Mouse (Mus musculus) midbrain, embryonic 14.5 days (tissue): ENCODE measurements around the gene Daxx. TPM values are rescaled to one million over a fixed set of nuclear protein-coding genes. Genes with fewer than 3 reads are reported as not detected.

Experiments used
- ATAC-seq: fragments of 200-750 bp; cut with Nextera tagmentation; 2 replicates; pipeline ENCODE4 v1.8.0; 2017; ENCODE audit warnings: moderate number of reproducible peaks, moderate library complexity; ENCODE audit not compliant: low FRiP score, low TSS enrichment
- DNase-seq: peaks from one replicate; pipeline ENCODE4 v3.0.0-alpha.2; 2015
- H3K27ac ChIP-seq: fragments of 300-500 bp; sonication (generic); replicated peaks from 2 replicates; pipeline ENCODE4 v1.5.1; 2014; ENCODE audit warnings: mild to moderate bottlenecking, low read depth, low read length, moderate library complexity
- H3K27me3 ChIP-seq: fragments of 300-500 bp; sonication (generic); 2 replicates; pipeline ENCODE4 v1.6.1; 2014; ENCODE audit warnings: low read length, control low read depth, mixed read lengths; ENCODE audit not compliant: control insufficient read depth, insufficient read depth
- H3K36me3 ChIP-seq: fragments of 300-500 bp; sonication (generic); 2 replicates; pipeline ENCODE4 v1.6.1; 2014; ENCODE audit warnings: low read length, control low read depth; ENCODE audit not compliant: control insufficient read depth, insufficient read depth
- H3K4me1 ChIP-seq: fragments of 300-500 bp; sonication (generic); 2 replicates; pipeline ENCODE4 v1.6.1; 2014; ENCODE audit warnings: mild to moderate bottlenecking, antibody characterized with exemption, low read length, control low read depth; ENCODE audit not compliant: control insufficient read depth, insufficient read depth
- H3K4me2 ChIP-seq: fragments of 300-500 bp; sonication (generic); 2 replicates; pipeline ENCODE4 v1.6.1; 2014; ENCODE audit warnings: mild to moderate bottlenecking, low read length, moderate library complexity
- H3K4me3 ChIP-seq: fragments of 300-500 bp; sonication (generic); replicated peaks from 2 replicates; pipeline ENCODE4 v1.5.1; 2014; ENCODE audit warnings: low read depth, low read length
- H3K9ac ChIP-seq: fragments of 300-500 bp; sonication (generic); replicated peaks from 2 replicates; pipeline ENCODE4 v1.6.1; 2014; ENCODE audit warnings: mild to moderate bottlenecking, low read length, moderate library complexity
- H3K9me3 ChIP-seq: fragments of 300-500 bp; sonication (generic); 2 replicates; pipeline ENCODE4 v1.6.1; 2016; ENCODE audit warnings: low read length, control low read depth, mixed read lengths; ENCODE audit not compliant: control insufficient read depth
- WGBS: fragments of 180-500 bp; shearing (Covaris S2); extraction: QIAGEN DNeasy Blood & Tissue Kit; methylation state at CpG from one replicate; pipeline ENCODE4 v1.1.7; 2014; 5-methylcytosine and 5-hydroxymethylcytosine counted together
- polyA plus RNA-seq: library from polyadenylated mRNA; unstranded; fragments of >200 nt; fragmentation: Nextera tagmentation; extraction: Ambion mirVana; gene quantifications from 2 replicates; pipeline ENCODE4 v1.2.1, GENCODE M21; 2014

The Daxx gene
- polyA plus RNA-seq, 1 experiment from 2014 or later, result 44.6 TPM

DNA sequence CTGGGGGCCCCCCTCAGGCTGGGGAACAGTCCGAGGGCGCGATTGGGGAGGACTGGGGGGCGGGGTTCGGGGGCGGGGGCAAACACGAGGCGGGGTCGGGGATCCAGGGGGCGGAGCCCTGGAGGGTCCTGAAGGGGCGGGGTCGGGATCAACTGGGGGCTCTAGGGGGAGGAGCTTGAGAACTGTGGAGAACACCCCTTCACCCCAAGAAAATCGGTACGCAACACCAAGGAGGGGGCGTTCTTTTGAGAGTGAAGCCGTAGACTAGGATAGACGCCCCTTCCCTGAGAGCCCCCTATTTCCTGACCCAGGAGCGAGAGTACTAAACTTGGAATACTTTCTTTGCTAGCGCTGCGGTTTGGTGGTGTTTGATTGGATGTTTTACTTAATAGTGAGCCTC, 7.1 kb downstream of the Daxx start:
- WGBS, result under 1% methylated on average over 18 of the region's 20 CpGs
- ATAC-seq (peak; percentile 40), DNase-seq (no peak)
- Histone ChIP-seq H3K9ac (peak overlapping the region; percentile 50; the same call in 1 of the 2 replicates), H3K4me3 (peak overlapping the region; percentile 49), H3K27me3 (no peaks in the 10 kb centered on the region), H3K27ac (peak overlapping the region; percentile 81), H3K4me2 (peak overlapping the region; percentile 65), H3K4me1 (peaks cover 29% of the 10 kb centered on the region), H3K9me3 (no peaks in the 10 kb centered on the region), H3K36me3 (peaks cover 40% of the 10 kb centered on the region)

DNA sequence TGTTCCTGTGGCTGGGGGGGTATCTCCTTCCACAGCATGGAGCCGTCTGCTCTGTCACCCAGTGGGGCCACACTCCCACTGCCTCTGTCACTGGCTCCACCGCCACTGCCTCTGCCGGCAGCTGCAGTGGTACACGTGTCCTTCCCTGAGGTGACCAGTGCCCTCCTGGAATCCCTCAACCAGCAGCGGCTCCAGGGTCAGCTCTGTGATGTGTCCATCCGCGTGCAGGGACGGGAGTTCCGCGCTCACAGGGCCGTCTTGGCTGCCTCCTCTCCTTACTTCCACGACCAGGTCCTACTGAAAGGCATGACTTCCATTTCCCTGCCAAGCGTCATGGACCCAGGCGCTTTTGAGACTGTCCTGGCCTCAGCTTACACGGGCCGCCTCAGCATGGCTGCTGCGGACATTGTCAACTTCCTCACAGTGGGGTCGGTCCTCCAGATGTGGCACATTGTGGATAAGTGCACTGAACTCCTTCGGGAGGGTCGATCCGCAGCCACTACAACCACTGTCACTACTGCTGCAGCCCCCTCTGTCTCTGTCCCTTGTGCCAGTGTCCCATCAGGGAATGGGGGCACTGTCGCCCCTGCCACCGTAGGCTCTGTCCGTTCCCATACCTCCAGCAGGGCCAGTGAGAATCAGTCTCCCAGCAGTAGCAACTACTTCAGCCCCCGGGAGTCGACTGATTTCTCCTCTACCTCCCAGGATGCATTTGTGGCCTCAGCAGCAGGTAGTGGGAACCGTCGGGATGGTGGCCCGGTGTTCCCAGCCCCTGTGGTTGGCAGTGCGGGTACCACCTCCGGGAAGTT, 7.8 kb downstream of the Daxx start:
- H3K27ac ChIP-seq, result no peak overlapping the region
- no peaks in the 10 kb centered on the region for H3K9me3 ChIP-seq
- H3K27me3 ChIP-seq, result no peaks in the 10 kb centered on the region
- peaks cover 29% of the 10 kb centered on the region for H3K4me1 ChIP-seq
- 70% methylated on average over 31 of the region's 31 CpGs for WGBS
- H3K4me2 ChIP-seq, result peak overlapping the region; percentile 65
- no peak overlapping the region; the same call in 1 of the 2 replicates for H3K9ac ChIP-seq
- ATAC-seq (no peak), DNase-seq (no peak)
- peaks cover 32% of the 10 kb centered on the region for H3K36me3 ChIP-seq
- peak overlapping the region; percentile 49 for H3K4me3 ChIP-seq

DNA sequence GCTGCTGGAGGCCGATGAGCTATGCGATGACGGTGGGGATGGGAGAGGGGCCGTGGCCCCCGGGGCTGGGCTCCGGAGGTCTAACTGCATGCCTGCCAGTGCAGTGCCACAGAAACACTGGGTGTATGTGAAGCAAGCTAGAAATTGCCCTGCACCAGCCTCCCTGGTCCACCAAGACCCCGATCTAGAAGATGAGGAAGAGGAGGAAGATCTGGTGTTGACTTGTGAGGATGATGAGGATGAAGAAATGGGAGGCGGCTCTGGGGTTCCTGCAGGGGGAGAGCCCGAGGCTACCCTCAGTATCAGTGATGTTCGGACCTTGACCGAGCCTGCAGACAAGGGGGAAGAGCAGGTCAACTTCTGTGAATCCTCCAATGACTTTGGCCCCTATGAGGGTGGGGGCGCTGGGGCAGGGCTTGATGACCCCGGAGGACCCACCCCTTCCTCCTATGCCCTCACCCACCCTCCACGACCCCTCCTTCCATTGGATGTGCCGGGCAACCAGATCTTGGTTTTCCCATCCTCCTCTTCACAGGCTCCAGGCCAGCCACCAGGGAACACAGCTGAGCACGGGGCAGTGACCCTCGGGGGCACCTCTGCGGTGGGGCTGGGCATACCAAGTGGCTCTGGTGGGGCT, 8.6 kb downstream of the Daxx start:
- no peak overlapping the region for H3K4me3 ChIP-seq
- H3K4me1 ChIP-seq, result peaks cover 29% of the 10 kb centered on the region
- 0 out of 2 replicates have a peak overlapping the region, but pooled peaks have one; percentile 5 for H3K4me2 ChIP-seq
- H3K9ac ChIP-seq, result no peak overlapping the region
- no peak overlapping the region for H3K27ac ChIP-seq
- H3K36me3 ChIP-seq, result peaks cover 27% of the 10 kb centered on the region
- H3K9me3 ChIP-seq, result no peaks in the 10 kb centered on the region
- no peaks in the 10 kb centered on the region for H3K27me3 ChIP-seq
- 86% methylated on average over 18 of the region's 18 CpGs for WGBS
- ATAC-seq (no peak), DNase-seq (no peak)

DNA sequence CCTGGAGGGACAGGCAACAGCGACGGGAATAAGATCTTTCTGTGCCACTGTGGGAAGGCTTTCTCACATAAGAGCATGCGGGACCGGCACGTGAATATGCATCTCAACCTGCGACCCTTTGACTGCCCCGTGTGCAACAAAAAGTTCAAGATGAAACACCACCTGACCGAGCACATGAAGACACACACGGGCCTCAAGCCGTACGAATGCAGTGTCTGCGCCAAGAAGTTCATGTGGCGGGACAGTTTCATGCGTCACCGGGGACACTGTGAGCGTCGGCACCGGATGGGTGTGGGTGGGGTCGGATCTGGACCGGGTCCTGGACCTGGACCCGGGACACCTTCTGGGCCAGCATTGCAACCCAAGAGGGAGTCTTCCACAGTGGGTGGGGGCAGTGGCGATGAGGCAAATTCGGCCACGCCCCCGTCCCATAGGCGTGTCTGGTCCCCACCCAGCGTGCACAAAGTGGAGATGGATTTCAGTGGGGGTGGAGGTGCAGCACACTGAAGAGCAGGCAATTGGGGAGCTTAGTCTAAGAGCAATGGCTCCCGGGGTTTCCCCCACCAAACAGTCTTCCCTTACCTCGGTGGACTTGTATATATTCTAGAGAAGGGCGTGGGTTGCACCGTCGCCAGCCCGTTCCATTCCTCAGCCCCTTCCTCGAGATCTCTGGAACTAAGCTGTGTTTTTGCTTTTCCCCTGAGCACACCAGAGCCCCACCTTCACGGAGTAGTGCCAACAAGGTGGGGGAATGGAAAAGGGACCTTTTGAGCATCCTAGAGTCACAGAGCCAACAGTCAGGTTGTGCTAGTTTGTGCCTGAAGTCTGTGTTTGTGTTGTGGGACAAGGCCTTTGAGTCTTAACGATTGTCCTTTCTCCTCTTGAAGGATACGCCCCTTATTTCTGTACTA, 9.3 kb downstream of the Daxx start:
- 65% methylated on average over 37 of the region's 37 CpGs for WGBS
- no peak for DNase-seq
- H3K9ac ChIP-seq, result no peak overlapping the region

DNA sequence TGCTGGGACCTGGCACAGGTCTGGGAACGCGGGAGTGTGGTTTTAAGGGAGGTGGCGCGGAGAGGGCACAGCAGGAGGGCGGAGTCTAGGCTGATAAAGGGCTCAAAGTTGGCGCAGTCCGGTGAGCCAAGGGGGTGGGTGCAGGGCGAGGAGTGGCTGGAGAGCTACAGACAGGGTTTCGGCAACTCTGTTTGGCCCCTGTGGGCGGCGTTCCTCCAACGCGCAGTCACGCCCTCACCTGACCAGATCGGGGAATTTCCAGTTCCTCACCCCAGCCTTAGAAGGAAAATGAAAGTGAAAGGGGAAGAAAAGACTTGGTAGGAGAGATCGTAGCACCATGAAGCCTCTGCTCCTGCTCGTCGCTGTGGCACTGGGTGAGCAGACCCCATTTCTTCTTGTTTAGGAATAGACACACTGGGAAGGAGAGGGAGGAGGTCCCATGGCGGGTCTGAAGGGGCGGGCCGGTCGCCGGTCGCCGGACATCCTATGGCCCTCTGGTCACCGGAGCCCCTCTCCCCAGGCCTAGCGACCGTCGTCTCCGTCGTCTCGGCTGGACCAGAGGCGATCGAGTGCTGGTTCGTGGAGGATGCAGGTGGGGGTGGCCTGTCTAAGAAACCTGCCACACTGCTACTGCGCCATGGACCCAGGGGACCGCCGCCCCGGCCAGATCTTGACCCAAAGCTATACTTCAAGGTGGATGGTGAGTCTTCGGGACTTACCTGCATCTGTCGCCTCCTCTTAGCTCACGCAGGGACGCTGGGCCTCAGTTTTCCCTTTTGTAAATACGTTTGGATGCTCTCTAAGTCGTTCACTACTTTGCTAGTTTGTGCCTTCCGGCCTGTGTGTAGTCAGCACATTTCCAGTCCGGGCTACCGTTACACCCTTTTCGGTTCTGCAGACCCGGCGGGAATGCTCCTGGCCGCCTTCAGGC, 10.4 kb downstream of the Daxx start:
- Histone ChIP-seq H3K27me3 (no peaks in the 10 kb centered on the region), H3K4me1 (peaks cover 29% of the 10 kb centered on the region), H3K27ac (0 out of 2 replicates have a peak overlapping the region, but pooled peaks have one; percentile 41), H3K9me3 (no peaks in the 10 kb centered on the region), H3K4me3 (peak overlapping the region; percentile 36), H3K36me3 (peaks cover 9% of the 10 kb centered on the region), H3K4me2 (peak overlapping the region; percentile 63), H3K9ac (peak overlapping the region; percentile 52)
- ATAC-seq, result no peak
- under 1% methylated on average over 52 of the region's 52 CpGs for WGBS
- peak; percentile 37 for DNase-seq

More for the DNA sequence above, 9.3 kb downstream of the Daxx start:
- Histone ChIP-seq H3K27me3 (no peaks in the 10 kb centered on the region), H3K4me3 (no peak overlapping the region), H3K36me3 (peaks cover 20% of the 10 kb centered on the region), H3K4me1 (peaks cover 29% of the 10 kb centered on the region), H3K4me2 (peak overlapping the region; percentile 63), H3K27ac (no peak overlapping the region), H3K9me3 (no peaks in the 10 kb centered on the region)
- no peak for ATAC-seq

DNA sequence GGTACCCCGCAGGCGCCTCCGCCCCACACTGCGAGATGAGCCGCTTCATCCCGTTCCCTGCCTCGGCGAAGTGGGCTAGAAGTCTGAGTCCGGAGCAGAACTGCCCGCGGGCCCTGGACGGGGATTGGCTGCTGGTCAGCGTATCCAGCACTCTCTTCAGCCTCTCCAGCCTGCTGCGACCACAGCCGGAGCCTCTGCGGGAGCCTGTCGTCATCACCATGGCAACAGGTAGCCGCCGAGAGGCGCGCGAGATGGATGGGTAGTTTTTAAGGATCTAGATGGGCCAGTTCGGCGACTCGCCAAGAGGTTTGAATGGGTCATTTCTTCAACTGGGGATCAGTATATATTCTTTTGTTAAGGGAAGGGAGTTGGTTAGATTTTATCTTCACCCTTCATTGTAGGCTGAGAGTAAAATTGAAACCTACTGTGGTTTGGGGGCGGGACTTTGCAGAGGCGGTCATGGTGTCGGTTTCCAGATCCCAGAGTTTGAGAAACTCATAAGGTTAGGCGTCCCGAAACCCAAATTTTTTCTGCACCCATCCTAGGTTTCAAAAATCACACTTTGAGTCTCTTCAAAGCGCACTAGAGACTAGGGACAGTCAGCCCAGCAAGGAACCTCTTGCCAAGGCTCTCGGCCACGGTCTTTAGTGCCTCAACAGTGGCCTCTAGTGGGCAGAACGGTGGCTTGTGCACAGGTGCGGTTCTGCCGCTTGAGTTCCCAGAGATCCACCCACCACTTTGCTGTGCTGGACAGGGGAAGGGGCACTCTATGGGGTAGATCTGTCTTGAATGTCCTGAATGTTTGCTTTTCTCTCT, 11.3 kb downstream of the Daxx start:
- Histone ChIP-seq H3K4me2 (peak overlapping the region; percentile 63), H3K9me3 (no peaks in the 10 kb centered on the region), H3K27ac (0 out of 2 replicates have a peak overlapping the region, but pooled peaks have one; percentile 41), H3K27me3 (no peaks in the 10 kb centered on the region), H3K4me3 (peak overlapping the region; percentile 36), H3K36me3 (peaks cover 13% of the 10 kb centered on the region; the same call in 1 of the 2 replicates), H3K9ac (peak overlapping the region; percentile 52; the same call in 1 of the 2 replicates), H3K4me1 (peaks cover 26% of the 10 kb centered on the region)
- ATAC-seq (0 out of 2 replicates have a peak, but pooled peaks have one; percentile 14), DNase-seq (peak; percentile 87)
- WGBS, result under 1% methylated on average over 36 of the region's 36 CpGs

DNA sequence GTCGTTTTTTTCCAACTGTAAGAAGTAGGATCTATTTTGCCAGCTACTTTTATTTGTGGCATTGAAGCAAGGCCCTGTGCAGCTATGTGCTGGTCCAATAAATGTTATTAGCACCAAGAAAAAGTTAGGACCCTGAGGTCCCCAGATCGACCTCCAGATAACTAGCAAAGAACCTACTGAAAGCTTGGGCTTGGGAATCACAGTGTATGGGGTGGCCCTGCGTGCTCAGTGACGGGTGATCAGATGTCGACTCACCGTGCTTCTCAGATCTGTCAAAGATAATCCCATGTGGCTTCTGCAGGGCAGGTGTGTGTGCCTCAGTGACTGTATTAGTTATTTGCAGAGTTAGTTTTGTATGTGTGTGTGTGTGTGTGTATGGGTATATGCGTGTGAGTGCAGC, 12.1 kb downstream of the Daxx start:
- Histone ChIP-seq H3K27me3 (no peaks in the 10 kb centered on the region), H3K4me1 (peaks cover 26% of the 10 kb centered on the region), H3K9me3 (no peaks in the 10 kb centered on the region), H3K36me3 (peaks cover 20% of the 10 kb centered on the region), H3K4me3 (no peak overlapping the region), H3K9ac (no peak overlapping the region), H3K4me2 (no peak overlapping the region), H3K27ac (no peak overlapping the region)
- DNase-seq (no peak), ATAC-seq (no peak)
- WGBS, result 90% methylated on average over 7 of the region's 7 CpGs
